Mouse (Mus musculus) hindbrain, embryonic 12.5 days (tissue): ENCODE data around the gene Adamts2. TPM values are rescaled to one million over a fixed set of nuclear protein-coding genes. Genes with fewer than 3 reads are reported as not detected.

Source experiments
- ATAC-seq: fragments of 200-750 bp; cut with Nextera tagmentation; 2 replicates; pipeline ENCODE4 v1.8.0; 2017; ENCODE audit warnings: moderate TSS enrichment; ENCODE audit not compliant: low FRiP score
- H3K27ac ChIP-seq: fragments of 300-500 bp; sonication (generic); 2 replicates; pipeline ENCODE4 v1.5.1; 2016; ENCODE audit warnings: mild to moderate bottlenecking
- H3K27me3 ChIP-seq: fragments of 300-500 bp; sonication (generic); 2 replicates; pipeline ENCODE4 v1.6.1; 2016; ENCODE audit warnings: mild to moderate bottlenecking
- H3K36me3 ChIP-seq: fragments of 300-500 bp; sonication (generic); 2 replicates; pipeline ENCODE4 v1.6.1; 2016; ENCODE audit warnings: mild to moderate bottlenecking
- H3K4me1 ChIP-seq: fragments of 300-500 bp; sonication (generic); 2 replicates; pipeline ENCODE4 v1.6.1; 2016
- H3K4me2 ChIP-seq: fragments of 300-500 bp; sonication (generic); replicated peaks from 2 replicates; pipeline ENCODE4 v1.6.1; 2016; ENCODE audit warnings: mild to moderate bottlenecking
- H3K4me3 ChIP-seq: fragments of 300-500 bp; sonication (generic); 2 replicates; pipeline ENCODE4 v1.5.1; 2016; ENCODE audit warnings: mild to moderate bottlenecking
- H3K9ac ChIP-seq: fragments of 300-500 bp; sonication (generic); 2 replicates; pipeline ENCODE4 v1.6.1; 2016; ENCODE audit warnings: mild to moderate bottlenecking, moderate library complexity
- H3K9me3 ChIP-seq: fragments of 300-500 bp; sonication (generic); replicated peaks from 2 replicates; pipeline ENCODE4 v1.6.1; 2016; ENCODE audit warnings: mild to moderate bottlenecking
- WGBS: fragments of 180-500 bp; shearing (Covaris S2); methylation state at CpG from one replicate; pipeline ENCODE4 v1.1.7; 2016; 5-methylcytosine and 5-hydroxymethylcytosine counted together
- polyA plus RNA-seq: library from polyadenylated mRNA; unstranded; fragments of >200 nt; fragmentation: Nextera tagmentation; extraction: Ambion mirVana; gene quantifications from 2 replicates; pipeline ENCODE4 v1.2.1, GENCODE M21; 2016

The Adamts2 gene
- polyA plus RNA-seq, 1 experiment from 2014 or later: 7.1 TPM

- WGBS: 53% methylated on average over 2 of the region's 2 CpGs
- ATAC-seq: no peak
- Histone ChIP-seq H3K36me3 (no peaks in the 10 kb centered on the region), H3K4me3 (no peak overlapping the region), H3K4me2 (no peak overlapping the region), H3K4me1 (peaks cover 22% of the 10 kb centered on the region), H3K9me3 (no peaks in the 10 kb centered on the region), H3K9ac (no peak overlapping the region), H3K27me3 (peaks cover 46% of the 10 kb centered on the region), H3K27ac (no peak overlapping the region)
These were observed 2.7 kb upstream of the Adamts2 start for GRCm38 (mm10) chr11:50599156-50599555.

DNA sequence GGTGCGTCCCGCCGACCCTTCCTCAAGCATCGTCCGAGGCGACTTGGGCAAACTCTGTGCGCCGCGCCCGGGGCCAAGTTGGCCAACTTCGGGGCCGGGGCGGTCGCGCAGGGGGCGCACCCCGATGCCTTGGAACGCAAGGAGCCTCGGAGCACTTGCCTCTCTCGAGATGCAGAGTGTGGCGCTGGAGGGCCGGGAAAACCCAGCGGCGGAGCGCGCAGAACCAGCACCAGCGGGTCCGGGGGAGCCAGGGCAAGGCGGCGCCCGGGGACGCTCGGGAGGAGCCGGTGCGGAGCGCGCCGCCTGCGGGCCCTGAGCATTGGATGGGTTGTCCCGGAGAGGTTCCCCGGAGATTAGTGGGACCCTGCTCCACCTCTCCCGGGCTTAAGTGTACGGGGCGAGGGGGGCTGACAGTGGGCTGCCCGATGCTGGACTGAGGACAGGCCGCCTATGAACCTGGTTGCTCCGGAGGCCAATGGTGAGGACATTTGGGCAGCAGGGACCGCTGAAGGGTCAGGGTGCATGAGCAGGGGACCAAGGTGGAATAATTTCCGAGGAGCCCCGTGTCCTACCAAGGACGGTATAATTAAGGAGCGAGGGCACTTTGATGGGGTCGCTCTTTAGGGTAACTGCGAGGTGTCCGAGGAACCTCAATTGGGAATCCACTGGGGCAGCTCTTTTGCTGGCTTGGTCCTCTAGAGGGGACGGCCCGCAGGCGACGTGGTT lies 635 bp downstream of the Adamts2 start:
- H3K9me3 ChIP-seq: no peaks in the 10 kb centered on the region
- peak overlapping the region; percentile 65 for H3K4me3 ChIP-seq
- peak overlapping the region; percentile 44; the same call in 1 of the 2 replicates for H3K27ac ChIP-seq
- no peaks in the 10 kb centered on the region for H3K36me3 ChIP-seq
- peak; percentile 39; the same call in 1 of the 2 replicates for ATAC-seq
- peak overlapping the region; percentile 68 for H3K9ac ChIP-seq
- H3K4me1 ChIP-seq: peaks cover 22% of the 10 kb centered on the region
- WGBS: under 1% methylated on average over 59 of the region's 59 CpGs
- H3K27me3 ChIP-seq: peaks cover 69% of the 10 kb centered on the region
- peak overlapping the region; percentile 99 for H3K4me2 ChIP-seq

DNA sequence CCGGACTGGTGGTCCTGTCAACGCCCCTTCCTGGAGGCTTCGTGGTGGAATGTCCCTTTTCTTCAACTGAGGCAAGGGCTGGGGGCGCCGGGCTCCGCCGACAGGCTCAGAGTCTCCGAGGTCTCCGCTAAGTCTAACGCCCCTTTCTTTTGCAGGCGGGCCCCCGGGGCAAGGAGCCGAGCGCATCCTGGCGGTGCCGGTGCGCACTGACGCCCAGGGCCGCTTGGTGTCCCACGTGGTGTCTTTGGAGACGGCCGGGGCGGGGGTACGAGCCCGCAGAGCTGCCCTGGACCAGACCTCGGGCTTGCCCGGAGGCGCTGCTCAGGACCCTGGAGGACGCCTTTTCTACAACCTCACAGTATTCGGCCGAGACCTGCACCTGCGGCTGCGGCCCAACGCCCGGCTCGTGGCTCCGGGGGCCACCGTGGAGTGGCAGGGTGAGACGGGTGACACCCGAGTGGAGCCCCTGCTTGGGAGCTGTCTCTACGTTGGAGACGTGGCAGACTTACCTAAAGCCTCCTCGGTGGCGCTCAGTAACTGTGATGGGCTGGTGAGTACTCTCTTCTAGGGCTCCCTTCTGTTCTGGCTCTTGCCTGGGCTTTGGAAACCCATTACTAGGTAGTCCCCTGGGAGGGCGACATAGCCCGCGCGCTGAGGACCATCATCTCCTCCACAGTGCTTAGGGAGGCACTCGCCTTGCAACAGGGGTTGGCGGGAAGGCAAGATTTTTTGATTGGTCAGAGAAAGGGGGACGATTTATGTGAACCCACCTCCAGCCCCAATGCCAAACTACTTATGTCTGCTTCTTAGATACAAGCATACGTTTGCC lies 1.4 kb downstream of the Adamts2 start:
- H3K4me1 ChIP-seq: peaks cover 22% of the 10 kb centered on the region
- peak overlapping the region; percentile 99 for H3K4me2 ChIP-seq
- no peaks in the 10 kb centered on the region for H3K9me3 ChIP-seq
- H3K36me3 ChIP-seq: no peaks in the 10 kb centered on the region
- H3K27ac ChIP-seq: no peak overlapping the region
- peaks cover 69% of the 10 kb centered on the region for H3K27me3 ChIP-seq
- WGBS: 2% methylated on average over 52 of the region's 52 CpGs
- peak; percentile 48 for ATAC-seq
- peak overlapping the region; percentile 68 for H3K9ac ChIP-seq
- peak overlapping the region; percentile 65 for H3K4me3 ChIP-seq

DNA sequence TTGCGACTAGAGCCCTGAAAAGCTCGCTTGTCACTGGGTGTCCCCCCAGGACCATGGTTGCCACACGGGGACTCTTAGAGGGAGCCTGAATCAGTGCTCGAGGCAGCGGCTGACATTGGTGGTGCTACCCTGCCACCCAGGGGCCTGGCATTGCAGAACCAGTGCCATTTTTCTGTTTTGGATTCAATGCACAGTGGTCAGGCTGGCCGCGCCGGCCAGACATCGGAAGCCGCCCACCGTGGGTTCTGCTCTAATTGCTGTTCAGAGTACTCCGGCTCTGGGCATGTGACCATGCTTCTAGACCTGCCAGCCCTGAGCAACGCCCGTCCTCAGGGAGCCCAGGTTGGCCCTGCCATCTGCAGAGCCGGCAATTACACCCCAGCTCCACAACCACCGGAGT lies 2.5 kb downstream of the Adamts2 start:
- ATAC-seq: no peak
- no peak overlapping the region for H3K4me3 ChIP-seq
- no peak overlapping the region for H3K9ac ChIP-seq
- H3K27ac ChIP-seq: no peak overlapping the region
- no peaks in the 10 kb centered on the region for H3K9me3 ChIP-seq
- no peak overlapping the region for H3K4me2 ChIP-seq
- H3K4me1 ChIP-seq: peaks cover 22% of the 10 kb centered on the region
- no peaks in the 10 kb centered on the region for H3K36me3 ChIP-seq
- 77% methylated on average over 16 of the region's 16 CpGs for WGBS
- peaks cover 67% of the 10 kb centered on the region for H3K27me3 ChIP-seq

GRCm38 (mm10) chr11:50611181-50611580 lies 9.3 kb downstream of the Adamts2 start:
- no peak for ATAC-seq
- Histone ChIP-seq H3K9me3 (no peaks in the 10 kb centered on the region), H3K27me3 (peaks cover 4% of the 10 kb centered on the region; the same call in 1 of the 2 replicates), H3K4me2 (no peak overlapping the region), H3K4me3 (no peak overlapping the region), H3K27ac (no peak overlapping the region), H3K9ac (no peak overlapping the region), H3K4me1 (0 out of 2 replicates have a peak, but pooled peaks cover 6% of the 10 kb centered on the region), H3K36me3 (no peaks in the 10 kb centered on the region)
- 55% methylated on average over 5 of the region's 5 CpGs for WGBS

GRCm38 (mm10) chr11:50617015-50617543 lies 15.2 kb downstream of the Adamts2 start:
- Histone ChIP-seq H3K9me3 (no peaks in the 10 kb centered on the region), H3K4me2 (no peak overlapping the region), H3K27me3 (no peaks in the 10 kb centered on the region), H3K9ac (no peak overlapping the region), H3K4me1 (no peaks in the 10 kb centered on the region), H3K36me3 (no peaks in the 10 kb centered on the region), H3K4me3 (no peak overlapping the region), H3K27ac (no peak overlapping the region)
- no peak for ATAC-seq
- WGBS: 91% methylated on average over 11 of the region's 11 CpGs

DNA sequence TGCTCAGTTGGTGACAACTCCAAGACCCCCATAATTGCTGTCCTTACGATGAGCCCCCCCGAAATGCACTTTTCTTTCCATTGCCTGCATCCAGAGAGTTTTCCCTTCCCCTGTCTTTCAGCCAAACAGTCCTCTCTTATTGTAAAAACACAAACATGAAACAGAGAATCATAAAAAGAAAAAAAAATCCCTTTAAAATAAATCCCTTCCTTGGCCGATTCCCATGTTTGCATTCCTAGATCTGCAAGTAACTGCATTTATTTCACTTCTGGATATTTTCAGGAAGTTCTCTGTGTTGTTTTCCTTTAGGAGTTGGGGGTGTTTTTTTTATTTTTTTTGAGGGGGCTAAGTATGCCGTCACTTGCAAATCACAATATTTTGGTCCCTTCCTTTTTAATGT lies 19.0 kb downstream of the Adamts2 start:
- no peak overlapping the region for H3K27ac ChIP-seq
- 0 out of 2 replicates have a peak, but pooled peaks cover 4% of the 10 kb centered on the region for H3K4me1 ChIP-seq
- no peak overlapping the region for H3K9ac ChIP-seq
- no peak overlapping the region for H3K4me3 ChIP-seq
- H3K9me3 ChIP-seq: no peaks in the 10 kb centered on the region
- H3K27me3 ChIP-seq: 0 out of 2 replicates have a peak, but pooled peaks cover 4% of the 10 kb centered on the region
- no peak overlapping the region for H3K4me2 ChIP-seq
- ATAC-seq: no peak
- H3K36me3 ChIP-seq: no peaks in the 10 kb centered on the region
- 90% methylated on average over 4 of the region's 4 CpGs for WGBS

GRCm38 (mm10) chr11:50621364-50621763 lies 19.5 kb downstream of the Adamts2 start:
- ATAC-seq: no peak
- Histone ChIP-seq H3K9ac (no peak overlapping the region), H3K9me3 (no peaks in the 10 kb centered on the region), H3K36me3 (no peaks in the 10 kb centered on the region), H3K27ac (no peak overlapping the region), H3K4me3 (no peak overlapping the region), H3K4me2 (no peak overlapping the region), H3K4me1 (0 out of 2 replicates have a peak, but pooled peaks cover 4% of the 10 kb centered on the region), H3K27me3 (0 out of 2 replicates have a peak, but pooled peaks cover 4% of the 10 kb centered on the region)
- 75% methylated on average over 5 of the region's 5 CpGs for WGBS

GRCm38 (mm10) chr11:50622238-50622726 lies 20.4 kb downstream of the Adamts2 start:
- ATAC-seq: peak; percentile 43; the same call in 1 of the 2 replicates
- 59% methylated on average over 15 of the region's 15 CpGs for WGBS
- 0 out of 2 replicates have a peak, but pooled peaks cover 4% of the 10 kb centered on the region for H3K4me1 ChIP-seq

GRCm38 (mm10) chr11:50623806-50624205 lies 21.9 kb downstream of the Adamts2 start:
- no peaks in the 10 kb centered on the region for H3K9me3 ChIP-seq
- H3K36me3 ChIP-seq: no peaks in the 10 kb centered on the region
- H3K4me2 ChIP-seq: no peak overlapping the region
- H3K4me1 ChIP-seq: 0 out of 2 replicates have a peak, but pooled peaks cover 4% of the 10 kb centered on the region
- no peak overlapping the region for H3K9ac ChIP-seq
- no peak overlapping the region for H3K27ac ChIP-seq
- H3K4me3 ChIP-seq: no peak overlapping the region
- H3K27me3 ChIP-seq: 0 out of 2 replicates have a peak, but pooled peaks cover 4% of the 10 kb centered on the region
- ATAC-seq: no peak
- WGBS: 92% methylated on average over 3 of the region's 3 CpGs

More at GRCm38 (mm10) chr11:50622238-50622726, 20.4 kb downstream of the Adamts2 start:
- Histone ChIP-seq H3K27ac (no peak overlapping the region), H3K27me3 (0 out of 2 replicates have a peak, but pooled peaks cover 4% of the 10 kb centered on the region), H3K4me3 (no peak overlapping the region), H3K4me2 (no peak overlapping the region), H3K9ac (no peak overlapping the region), H3K36me3 (no peaks in the 10 kb centered on the region), H3K9me3 (no peaks in the 10 kb centered on the region)

- WGBS: 48% methylated on average over 2 of the region's 2 CpGs
- H3K9ac ChIP-seq: no peak overlapping the region
- H3K4me3 ChIP-seq: no peak overlapping the region
- H3K4me2 ChIP-seq: no peak overlapping the region
- H3K27ac ChIP-seq: no peak overlapping the region
- no peaks in the 10 kb centered on the region for H3K9me3 ChIP-seq
- ATAC-seq: no peak
- H3K36me3 ChIP-seq: no peaks in the 10 kb centered on the region
- H3K27me3 ChIP-seq: 0 out of 2 replicates have a peak, but pooled peaks cover 4% of the 10 kb centered on the region
- 0 out of 2 replicates have a peak, but pooled peaks cover 4% of the 10 kb centered on the region for H3K4me1 ChIP-seq
These were observed 22.4 kb downstream of the Adamts2 start for GRCm38 (mm10) chr11:50624239-50624638.

DNA sequence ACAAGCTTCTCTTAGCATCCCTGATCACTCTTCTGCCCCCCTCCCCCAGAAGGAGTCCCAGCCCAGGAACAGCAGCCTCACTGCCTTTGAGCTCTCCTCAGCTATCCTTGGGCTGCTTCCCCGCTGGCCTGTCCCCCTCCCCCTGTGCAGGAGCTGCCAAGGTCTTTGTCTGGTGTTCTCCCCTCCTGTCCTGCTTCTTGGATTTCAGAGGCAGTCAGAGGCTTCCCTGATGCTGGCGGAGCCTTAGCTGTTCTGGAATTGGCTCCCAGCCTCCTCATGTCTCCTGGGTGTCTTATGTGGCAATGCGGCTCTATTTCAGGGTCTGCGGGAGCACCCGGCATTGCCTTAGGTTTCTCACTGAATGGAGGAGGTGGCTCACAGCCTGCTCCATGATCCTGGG lies 22.8 kb downstream of the Adamts2 start:
- WGBS: 52% methylated on average over 5 of the region's 5 CpGs
- 0 out of 2 replicates have a peak, but pooled peaks cover 4% of the 10 kb centered on the region for H3K4me1 ChIP-seq
- 0 out of 2 replicates have a peak, but pooled peaks cover 4% of the 10 kb centered on the region for H3K27me3 ChIP-seq
- no peak overlapping the region for H3K4me3 ChIP-seq
- ATAC-seq: no peak
- no peak overlapping the region for H3K9ac ChIP-seq
- no peak overlapping the region for H3K27ac ChIP-seq
- no peak overlapping the region for H3K4me2 ChIP-seq
- H3K9me3 ChIP-seq: no peaks in the 10 kb centered on the region
- no peaks in the 10 kb centered on the region for H3K36me3 ChIP-seq
